Mouse (Mus musculus): ENCODE measurements around the gene Prkcz.
"Not testable (repeated sequence)": the region's sequence is repeated elsewhere in the genome, so short reads cannot be mapped to it uniquely, and the experiment has no call there.

Prkcz gene

DNA sequence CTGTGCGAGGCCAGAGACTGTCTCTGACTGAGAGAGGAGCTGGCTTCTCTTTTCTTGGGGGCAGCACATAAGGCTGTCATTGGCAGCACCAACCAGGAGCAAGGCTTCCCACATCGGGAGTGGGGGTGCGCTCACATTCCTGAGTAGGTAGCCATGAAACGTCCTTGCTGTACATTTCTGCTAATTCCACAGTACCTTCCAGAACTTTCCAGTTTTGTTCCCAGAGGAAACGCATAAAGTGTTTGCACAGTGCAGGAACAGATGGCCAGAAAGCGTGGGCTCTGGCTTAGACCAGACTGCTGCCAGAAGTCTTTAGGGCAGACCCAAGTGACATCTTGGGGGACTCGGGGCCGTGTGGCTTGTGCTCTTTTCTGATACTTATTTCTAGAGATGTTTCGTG lies 77.6 kb downstream of the Prkcz start:
- DNase-seq (ENCODE audit: low read depth, low spot score): no peak

DNA sequence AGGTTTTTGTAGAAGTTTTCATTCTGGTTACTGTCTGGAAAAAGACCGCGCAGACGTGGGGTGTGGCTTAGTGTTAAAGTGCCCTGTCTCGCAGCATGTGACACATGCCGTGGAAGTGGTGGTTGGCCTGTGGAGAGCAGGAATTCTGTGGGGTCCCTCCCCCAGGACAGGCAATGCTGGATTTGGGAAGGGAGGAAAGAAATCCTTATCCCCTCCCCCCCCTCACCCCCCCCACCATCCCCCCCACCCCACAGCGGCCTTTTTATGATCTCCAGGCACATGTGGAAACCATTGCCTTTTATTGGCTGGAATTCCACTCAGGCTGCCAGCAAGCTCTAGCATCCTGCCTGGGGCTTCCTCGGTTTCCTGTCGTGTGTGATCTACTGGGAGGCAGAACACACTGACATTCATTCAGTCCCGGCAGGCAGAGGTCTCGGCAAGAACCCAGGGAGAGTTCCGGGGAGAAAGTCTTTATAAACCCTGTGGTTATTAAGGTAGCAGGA lies 78.1 kb downstream of the Prkcz start:
- DNase-seq (ENCODE audit: low read depth, low spot score): no peak

DNA sequence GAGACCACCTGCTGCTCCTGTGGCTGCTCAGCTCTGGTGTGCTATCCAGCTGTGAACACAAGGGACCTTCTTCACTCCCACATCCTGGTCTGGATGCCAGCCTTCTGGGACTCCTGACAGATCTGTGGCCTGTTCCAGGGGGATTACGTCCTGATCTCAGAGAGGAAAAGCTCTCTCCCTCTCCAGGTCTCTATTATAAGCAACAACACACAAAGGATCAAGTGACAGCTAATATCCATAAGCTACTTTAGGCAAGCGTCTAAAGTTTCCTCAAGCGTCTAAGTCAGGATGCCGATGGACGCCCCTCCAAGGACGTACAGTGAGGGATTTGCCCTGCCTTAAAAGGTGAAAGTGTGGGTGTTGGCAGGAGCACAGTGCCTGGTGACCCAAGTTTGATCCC lies 78.9 kb downstream of the Prkcz start:
- DNase-seq (ENCODE audit: low read depth, low spot score): no peak

DNA sequence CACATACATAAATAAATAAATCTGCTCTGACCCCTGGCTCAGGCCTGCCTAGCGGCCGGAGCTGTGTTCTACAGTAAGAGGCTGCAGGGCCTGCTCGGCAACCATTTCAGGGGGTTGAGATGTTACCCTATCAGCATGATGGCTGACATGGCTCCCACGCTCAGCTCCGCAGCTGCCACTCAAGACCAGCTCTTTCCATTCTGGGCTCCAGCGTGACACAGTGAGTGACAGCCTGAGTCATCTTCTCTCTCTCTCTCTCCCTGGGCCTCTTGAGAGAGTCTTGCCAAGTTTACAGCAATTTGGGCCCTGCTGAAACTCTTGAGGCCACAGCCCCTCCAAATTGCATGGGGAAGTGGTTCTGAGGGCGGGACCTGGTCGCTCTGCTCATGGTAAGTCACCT lies 79.5 kb downstream of the Prkcz start:
- no peak for DNase-seq (ENCODE audit: low read depth, low spot score)

DNA sequence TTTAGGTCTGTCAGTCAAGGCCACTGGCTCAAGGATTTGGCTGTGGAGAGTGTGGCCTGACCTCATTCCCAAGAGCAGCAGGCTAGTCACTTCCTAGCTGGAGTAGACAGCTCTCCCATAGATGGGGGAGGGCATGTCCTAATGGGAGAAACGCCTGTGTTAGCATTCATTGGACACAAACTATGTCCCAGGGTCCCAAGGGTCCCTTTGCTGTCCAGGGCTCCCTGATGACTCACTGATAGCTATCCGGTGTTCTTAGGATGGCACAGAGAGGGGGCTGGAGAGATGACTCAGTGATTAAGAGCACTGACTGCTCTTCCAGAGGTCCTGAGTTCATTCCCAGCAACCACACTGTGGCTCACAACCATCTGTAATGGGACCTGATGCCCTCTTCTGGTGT lies 79.9 kb downstream of the Prkcz start:
- no peak for DNase-seq (ENCODE audit: low read depth, low spot score)

DNA sequence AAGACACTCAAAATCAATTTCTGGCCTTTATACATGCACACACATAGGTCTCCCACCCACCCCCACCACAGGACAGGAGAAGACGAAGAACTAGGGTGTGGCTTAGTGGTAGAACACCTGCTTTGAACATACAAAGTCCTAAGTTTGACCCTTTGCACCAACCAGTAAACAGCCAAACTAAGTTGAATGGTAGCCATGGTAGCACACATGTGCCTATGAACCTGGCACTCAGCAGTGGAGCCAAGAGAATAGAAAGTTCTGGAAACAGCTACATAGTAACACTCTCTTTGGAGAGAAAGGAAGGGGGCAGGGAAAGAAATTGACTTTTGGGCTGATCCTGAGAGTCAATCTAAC lies 80.4 kb downstream of the Prkcz start:
- no peak for DNase-seq (ENCODE audit: low read depth, low spot score)

DNA sequence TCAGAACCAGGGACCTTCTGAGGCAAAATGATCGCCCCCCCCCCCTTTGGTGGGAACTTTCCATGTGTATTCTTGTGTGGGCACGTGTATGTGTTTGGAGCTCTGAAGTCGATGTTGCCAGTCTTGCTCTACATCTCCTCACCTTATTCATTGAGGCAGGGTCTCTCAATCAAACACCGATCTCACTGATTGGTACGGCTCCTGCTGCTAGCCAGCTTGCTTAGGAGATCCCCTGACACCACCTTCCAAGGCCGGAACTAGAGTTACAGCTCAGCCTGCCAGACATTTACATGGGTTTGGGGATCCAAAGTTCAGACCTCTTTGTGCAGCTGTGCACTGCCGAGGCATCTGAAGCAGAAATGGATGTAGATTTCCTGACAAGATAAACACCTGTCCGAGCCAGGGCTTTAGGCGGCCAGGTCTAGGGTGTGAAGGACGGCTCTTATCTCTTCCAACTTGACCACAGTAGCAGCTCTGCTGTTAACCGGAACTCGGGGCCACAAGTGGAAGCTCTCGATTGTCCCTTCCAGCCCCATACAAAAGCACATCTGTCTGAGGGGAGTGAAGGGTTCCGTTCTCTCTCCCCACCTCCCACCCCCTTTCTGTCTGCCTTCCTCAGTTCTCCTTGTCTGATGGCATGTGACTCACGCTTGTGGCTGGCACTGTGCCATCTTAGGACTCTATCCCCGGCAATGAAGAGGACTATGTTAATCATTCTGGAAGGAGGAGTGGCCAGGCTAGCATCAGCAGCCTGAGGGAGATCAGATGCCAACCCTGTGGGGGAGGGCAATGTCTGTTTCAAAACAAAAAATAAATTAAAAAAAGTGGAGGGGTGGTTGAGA lies 81.0 kb downstream of the Prkcz start:
- no peak for DNase-seq (ENCODE audit: low read depth, low spot score)

DNA sequence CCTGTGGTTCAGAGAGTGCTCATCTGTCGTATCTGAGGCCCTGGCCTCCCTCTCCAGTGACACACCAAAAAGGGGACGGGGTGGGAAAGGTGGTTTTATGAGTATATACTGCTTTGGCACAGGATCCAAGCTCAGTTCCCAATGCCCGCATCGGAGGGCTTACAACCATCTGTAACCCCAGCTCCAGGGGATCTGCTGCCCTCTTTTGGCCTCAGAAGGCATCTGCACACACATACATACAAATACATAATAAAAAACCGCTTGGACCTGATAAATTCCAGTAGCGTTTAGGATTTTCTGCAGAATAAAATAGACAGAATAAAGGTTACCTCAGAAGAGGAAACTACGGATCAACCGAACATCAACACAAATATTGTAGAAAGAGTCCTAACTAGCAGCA lies 82.1 kb downstream of the Prkcz start:
- no peak for DNase-seq (ENCODE audit: low read depth, low spot score)

DNA sequence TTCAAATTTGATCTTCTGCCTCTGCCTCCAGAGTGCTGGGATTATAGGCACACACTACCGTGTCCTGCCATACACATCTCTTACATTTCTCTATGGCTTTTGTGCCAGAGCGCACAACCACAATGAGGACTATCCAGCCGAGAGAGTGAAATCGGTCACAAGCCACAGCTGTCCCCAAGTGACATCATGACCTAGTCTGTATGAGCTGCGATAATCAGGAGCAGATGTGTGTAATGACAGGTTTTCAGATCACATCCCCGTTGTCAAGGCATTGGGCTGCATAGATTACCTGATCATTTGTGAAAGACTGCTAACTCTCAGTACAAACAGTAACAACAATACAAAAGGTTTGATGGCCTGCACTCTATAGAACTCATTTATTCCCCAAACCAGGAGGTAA lies 83.2 kb downstream of the Prkcz start:
- no peak for DNase-seq (ENCODE audit: low read depth, low spot score)

DNA sequence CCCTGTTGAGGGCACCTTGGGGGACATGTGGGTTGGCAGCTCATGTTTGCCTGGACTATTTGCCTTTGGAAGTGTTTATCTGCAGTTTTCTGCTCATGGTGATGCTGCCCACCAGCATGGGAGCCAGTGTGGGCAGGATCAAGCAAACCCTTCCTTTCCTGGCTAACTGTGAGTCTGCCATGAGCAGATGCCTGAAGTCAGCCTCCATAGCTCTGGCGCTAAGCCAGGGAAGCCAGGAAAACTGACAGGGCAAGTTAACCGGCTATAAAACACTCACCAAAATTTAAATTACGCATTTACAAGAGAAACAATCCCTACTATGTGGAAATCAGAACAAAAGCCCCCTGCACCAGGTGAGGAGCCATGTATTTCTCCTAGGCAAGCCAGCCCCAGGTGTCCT lies 86.3 kb downstream of the Prkcz start:
- no peak for DNase-seq (ENCODE audit: low read depth, low spot score)

DNA sequence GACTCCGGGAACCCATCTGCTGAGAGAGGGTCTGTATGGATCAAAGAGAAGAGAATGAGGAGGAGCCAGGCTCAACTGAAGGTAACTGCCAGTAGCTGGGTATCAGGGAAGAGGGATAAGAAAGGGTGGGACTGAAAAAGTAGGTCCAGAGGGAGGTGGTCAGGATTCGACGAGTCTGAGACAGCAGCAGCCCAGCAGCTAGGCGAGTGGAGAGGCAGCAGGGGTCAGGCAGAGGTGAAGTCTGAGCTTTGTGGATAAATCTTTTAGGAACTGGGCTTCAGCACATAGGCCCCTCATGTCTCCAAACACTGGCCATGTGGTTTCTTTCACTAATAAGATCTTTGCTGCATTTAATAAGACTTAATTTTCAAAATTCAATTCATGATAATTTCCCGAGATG lies 86.7 kb downstream of the Prkcz start:
- no peak for DNase-seq (ENCODE audit: low read depth, low spot score)

DNA sequence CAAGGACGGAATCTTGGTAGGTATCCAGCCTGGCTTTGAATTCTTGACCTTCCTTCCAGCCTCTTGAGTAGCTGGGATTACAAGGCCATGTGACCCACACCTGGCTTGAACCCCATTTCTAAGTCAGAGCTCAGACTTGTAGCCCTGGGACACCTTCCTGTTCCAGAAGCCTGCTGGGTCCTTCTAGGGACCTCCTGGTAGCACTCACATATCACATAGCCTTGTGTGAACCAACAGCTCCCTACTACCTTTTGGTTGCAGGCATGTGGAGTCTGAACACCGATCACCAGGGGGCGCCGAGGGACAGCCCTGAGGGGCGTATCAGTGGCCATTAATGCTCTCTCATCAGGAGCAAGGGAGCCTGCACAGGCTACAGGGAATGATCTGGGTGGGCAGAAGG lies 92.8 kb downstream of the Prkcz start:
- no peak for DNase-seq (ENCODE audit: low read depth, low spot score)

DNA sequence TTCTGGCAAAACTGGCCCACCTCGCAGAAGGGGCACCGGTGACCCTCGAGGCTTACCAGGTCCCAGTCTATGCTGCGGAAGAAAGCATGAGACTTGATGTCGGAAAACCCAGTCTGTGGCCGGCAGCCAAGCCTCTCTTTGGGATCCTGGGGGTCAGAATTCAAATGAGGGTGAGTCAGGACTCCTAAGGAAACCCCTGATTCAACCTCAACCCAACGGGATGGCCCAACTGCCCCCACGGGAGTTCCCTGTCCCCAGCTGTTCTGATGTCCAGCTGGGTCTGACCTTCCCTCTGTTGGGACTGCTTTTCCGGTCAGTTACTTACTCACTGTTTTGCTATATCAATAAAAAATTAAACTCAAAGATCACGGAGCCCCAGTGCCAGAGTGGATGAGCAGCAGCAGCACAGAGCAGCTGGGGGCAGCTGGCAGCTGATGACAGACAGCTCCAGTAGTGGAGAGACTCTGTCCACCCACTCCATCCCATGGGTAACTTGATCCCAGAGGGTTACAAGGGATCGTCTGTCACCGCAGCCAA lies 93.5 kb downstream of the Prkcz start:
- DNase-seq (ENCODE audit: low read depth, low spot score): no peak

DNA sequence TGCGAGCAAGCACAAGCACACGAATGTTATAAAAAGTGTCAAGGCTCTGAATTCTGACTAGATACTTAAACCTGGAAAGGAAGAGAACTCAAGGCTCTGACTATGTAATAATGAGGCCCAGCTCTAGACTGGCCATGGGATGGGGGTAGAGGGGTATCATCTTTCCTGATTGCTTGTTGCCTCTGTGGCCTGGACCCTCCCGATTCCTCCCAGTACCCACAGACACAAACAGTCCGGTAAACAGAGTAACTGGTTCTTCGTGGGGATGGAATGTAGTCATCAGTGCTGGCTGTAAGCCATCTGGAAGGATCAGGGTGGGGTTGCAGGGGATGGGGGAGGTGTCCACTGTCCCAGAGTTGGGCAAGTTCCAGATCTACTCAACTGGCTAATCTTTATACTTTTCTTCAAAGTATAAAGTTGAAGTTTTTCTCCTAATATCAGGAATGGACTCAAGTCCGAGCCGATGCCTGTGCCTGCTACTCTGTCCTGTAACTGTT lies 94.1 kb downstream of the Prkcz start:
- no peak for DNase-seq (ENCODE audit: low read depth, low spot score)

DNA sequence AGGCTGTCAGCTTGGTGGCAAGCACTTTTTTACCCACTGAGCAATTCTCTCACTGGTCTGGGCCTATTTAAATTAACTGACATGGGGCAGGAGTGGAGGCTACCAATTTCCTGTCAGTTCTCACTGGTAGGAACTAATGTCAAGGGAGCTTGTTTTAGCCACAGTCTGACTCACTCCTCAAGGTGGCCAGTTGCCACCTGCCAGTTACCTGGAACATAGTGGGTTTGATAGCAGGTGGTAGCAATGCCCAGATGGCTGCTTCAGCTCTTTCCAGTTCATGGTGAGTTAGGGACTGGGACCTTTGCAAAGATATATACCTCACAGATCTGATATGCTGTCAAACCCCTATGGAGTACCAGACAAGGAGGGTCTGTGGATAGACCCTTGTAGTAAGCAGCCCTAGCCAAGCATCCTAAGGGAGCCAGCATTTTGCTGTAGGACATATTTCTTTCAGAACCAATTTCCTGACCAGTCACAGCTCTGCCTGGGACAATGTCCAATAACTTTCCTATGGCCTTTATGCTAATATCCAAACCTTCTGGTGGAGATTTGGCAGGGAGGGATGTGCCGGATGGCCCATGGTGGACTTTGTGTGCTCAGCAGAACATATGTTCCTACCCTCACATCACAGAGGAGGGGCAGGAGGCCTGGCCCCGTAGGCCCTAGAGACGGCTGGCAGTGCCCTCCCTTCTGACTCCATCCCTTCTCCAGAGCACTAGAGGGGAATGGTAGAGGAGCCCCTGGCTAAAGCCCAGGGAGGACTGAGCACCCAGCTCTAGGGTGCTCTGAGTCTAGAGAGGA lies 96.4 kb downstream of the Prkcz start:
- DNase-seq (ENCODE audit: low read depth, low spot score): no peak

DNA sequence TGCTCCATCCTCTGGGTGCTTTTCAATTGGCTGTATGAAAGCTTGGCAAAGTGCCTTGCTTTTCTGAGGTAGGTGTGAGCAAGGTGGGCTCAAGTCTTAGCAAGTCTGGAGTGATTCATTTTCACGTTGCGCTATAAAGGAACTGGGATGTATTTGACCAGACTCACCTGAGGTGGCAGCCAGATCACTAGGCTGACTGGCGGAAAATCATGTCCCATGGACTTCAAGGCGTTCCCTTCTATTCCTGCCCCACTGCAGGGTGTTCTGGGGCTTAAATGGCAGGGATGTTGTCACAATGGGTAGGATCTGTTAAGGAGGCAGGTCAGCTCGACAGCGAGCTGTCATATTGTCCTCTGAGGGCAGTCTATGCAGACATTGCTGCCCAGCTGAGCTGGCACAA lies 108.9 kb downstream of the Prkcz start:
- no peak for DNase-seq (ENCODE audit: low read depth, low spot score)

DNA sequence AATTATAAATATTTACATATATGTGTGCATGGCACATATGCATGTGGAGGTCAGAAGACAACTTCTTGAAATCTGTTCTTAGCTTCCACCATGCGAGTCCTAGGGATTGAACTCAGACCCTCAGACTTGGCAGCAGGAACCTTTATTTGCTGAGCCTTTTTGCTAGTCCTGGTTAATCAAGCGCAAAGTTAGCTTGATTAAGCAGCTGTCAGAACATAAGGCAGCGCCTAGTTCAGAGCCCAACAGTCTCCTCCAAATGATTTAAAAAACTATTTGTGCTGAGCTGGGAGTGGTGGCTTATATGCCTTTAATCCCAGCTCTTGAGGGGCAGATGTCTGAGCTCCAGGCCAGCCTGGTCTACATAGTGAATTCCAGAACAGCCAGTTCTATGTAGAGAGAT lies 110.0 kb downstream of the Prkcz start:
- no peak for DNase-seq (ENCODE audit: low read depth, low spot score)

DNA sequence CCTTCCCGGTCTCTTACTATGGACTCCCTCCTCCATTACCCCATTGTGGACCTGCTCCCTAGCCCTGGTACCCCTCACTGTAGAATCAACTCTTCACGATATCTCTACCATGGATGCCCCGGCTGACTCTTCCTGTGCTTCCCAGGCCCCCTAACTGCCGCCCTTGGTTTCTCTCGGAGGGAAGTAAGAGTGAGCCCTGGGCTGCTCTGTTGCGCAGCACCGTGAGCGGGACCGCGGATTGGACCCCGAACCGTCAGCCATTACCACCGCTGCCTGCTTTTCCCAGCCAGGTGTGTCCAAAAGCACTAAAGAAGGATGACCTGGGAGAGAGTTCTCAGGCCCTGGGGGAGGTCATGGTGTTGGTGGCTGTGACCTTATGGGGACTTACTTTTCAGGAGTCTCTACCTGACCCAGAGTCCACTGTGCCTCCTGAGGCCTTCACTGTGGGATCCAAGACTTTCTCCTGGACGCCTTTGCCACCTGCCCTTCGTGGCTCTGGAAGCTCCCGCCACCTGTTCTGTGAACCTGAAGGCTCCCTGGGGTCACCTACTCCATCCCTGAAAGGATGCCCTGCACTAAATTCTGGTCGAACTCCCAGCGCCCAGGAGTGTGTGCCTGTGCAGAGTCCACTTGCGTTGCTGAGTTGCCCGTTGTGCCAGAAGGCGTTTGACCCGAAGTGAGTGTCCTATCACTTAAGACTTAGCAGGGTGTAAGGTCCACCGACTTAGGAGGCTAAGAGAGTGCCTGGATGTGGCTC lies 110.6 kb downstream of the Prkcz start:
- DNase-seq (ENCODE audit: low read depth, low spot score): no peak

DNA sequence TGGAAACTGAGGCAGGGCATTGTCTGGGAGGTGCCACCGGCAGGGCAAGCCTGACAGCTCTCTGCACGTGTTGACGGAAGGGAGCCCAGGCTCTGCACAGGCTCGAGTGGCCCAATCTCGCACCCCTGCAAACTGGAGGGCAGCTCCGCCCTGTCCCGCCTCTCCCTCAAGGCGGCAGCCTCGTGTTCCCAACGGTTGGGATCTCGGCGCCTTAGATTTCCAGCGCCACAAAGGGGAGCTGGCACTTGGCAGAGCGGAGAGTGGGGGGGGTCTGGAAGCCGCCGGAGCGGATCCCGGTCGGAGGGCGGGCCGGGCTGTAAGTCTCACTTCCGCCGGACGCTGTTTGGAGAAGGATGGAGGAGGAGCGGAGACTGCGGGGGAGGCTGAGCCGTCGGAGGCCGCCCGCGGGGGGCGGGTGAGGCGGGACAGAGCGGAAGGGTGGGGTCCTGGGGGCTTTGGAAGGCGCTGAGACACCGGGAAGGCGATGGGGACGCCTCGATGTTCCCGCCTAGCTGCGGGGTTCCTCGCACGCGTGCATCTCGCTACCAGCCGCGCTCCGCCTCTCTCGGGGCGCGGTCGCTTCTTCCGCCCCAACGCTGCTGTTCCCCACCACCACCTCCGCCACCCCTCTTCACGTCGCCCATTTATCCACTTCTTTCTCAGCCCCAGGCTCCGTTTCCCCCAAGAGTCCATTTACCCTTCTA lies 111.4 kb downstream of the Prkcz start, which contains the start of gene Faap20:
Gene Faap20, plus strand, starts transcription at position 155 of the 704 bp plus-strand sequence.
- peak; percentile 78 for DNase-seq (ENCODE audit: low read depth, low spot score)

DNA sequence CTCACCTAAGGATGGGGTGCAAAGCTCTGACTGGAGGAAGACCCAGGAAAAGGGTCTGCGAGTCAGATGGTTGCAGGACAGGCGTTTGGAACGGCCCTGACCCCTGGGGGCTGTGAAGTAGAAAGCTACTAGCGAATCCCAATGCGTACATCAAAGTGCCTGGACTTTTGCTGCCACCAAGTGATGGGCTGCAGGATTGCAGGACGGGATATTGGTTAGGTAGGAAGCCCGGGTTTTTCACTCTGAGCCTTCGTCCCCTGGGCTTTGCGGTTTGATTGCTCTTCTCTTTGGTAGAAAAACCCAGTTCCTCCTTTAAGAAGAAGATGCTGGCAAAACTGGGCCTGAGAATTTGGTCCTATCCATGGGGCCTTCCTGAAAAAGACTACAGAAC lies 111.9 kb downstream of the Prkcz start:
- peak; percentile 91 for DNase-seq (ENCODE audit: low read depth, low spot score)

DNA sequence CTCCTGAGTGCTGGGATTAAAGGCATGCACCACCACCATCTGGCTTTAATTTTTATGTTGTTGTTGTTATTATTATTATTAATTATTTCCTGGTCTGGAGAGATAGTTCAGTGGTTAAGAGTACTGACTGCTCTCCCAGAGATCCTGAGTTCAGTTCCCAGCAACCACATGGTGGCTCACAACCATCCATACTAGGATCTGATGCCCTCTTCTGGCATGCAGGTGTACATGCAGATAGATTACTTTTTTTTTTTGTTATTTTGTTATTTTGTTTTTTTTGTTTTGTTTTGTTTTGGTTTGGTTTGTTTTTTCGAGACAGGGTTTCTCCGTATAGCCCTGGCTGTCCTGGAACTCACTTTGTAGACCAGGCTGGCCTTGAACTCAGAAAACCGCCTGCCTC lies 113.1 kb downstream of the Prkcz start:
- DNase-seq (ENCODE audit: low read depth, low spot score): not testable (repeated sequence)
